Mouse (Mus musculus): ENCODE results near the gene Zkscan14.

- TF ChIP-seq SMC3 (IDR thresholded peaks at IDR 0.05; ENCODE audit: low read depth, low read length) (no peak), CTCF (IDR thresholded peaks at IDR 0.05 in 2 of 3, conservative IDR thresholded peaks at IDR 0.05 in 1 of 3; ENCODE audit: control insufficient read depth in 1 of 3, insufficient read depth in 1 of 3, low read depth in 2 of 3, low read length in 3 of 3, poor library complexity in 1 of 3, severe bottlenecking in 1 of 3) (no peak), POLR2A (IDR thresholded peaks at IDR 0.05; ENCODE audit: control insufficient read depth in 1 of 2, insufficient read depth in 1 of 2, low read depth in 1 of 2, low read length in 2 of 2, poor library complexity in 1 of 2) (0 out of 4 replicates have a peak, but pooled peaks of 1 of the 2 experiments have one; percentile 33), MEF2A (IDR thresholded peaks at IDR 0.05; ENCODE audit: extremely low read depth, insufficient replicate concordance, low read depth, low read length, poor library complexity, severe bottlenecking) (no peak)
Measured at GRCm38 (mm10) chr5:145222840-145223239, 21.2 kb upstream of the Zkscan14 start.

Data from MEL (cell line).